14 mouse cellular contexts compared by ENCODE assay signal in genomic region chr16:18214858-18215257, GRCm38 (mm10). TPM values are rescaled to one million over a fixed set of nuclear protein-coding genes. Genes with fewer than 3 reads are reported as not detected.
A peak's percentile ranks its signal among the peaks of the same experiment; 100 is the strongest.
DNase-seq lines count a peak whose midpoint lies in the region; ATAC-seq and TF ChIP-seq lines count a peak whose summit lies in the region.
"Had no signal": no experiment of that assay in that cellular context is flagged by ENCODE, and none has a peak within 500 bp of the region (broad histone marks: within the 10 kb centered on the region; RNA-seq: fewer than 3 reads in every experiment).

No protein-coding gene starts in this region.

- TF ChIP-seq CTCF in layer of hippocampus, adult 2 months (conservative IDR thresholded peaks at IDR 0.05) = no peak

- WGBS in forebrain, embryonic 11.5 days = 70% methylated on average over 7 of the region's 7 CpGs
- 62% methylated on average over 7 of the region's 7 CpGs for WGBS in hindbrain, embryonic 12.5 days
- 46% methylated on average over 7 of the region's 7 CpGs for WGBS in midbrain, embryonic 16.5 days

- H3K4me3 ChIP-seq in layer of hippocampus, adult 2 months = peak overlapping the region; percentile 26; the same call in 1 of the 2 replicates
- no peak overlapping the region for H3K4me3 ChIP-seq in forebrain, embryonic 11.5 days (ENCODE audit: low read depth, low read length)
- peak overlapping the region; percentile 20 for H3K4me3 ChIP-seq in hindbrain, embryonic 12.5 days
- peak overlapping the region; percentile 37 for H3K4me3 ChIP-seq in midbrain, embryonic 16.5 days (ENCODE audit: low read depth, low read length)

- no peaks in the 10 kb centered on the region for H3K36me3 ChIP-seq in forebrain, embryonic 11.5 days (ENCODE audit: control insufficient read depth, insufficient read depth, low read length)
- H3K36me3 ChIP-seq in hindbrain, embryonic 12.5 days = no peaks in the 10 kb centered on the region
- H3K36me3 ChIP-seq in midbrain, embryonic 16.5 days (ENCODE audit: control insufficient read depth, insufficient read depth, low read length) = no peaks in the 10 kb centered on the region

- no peaks in the 10 kb centered on the region for H3K9me3 ChIP-seq in forebrain, embryonic 11.5 days (ENCODE audit: control insufficient read depth, low read length)
- no peaks in the 10 kb centered on the region for H3K9me3 ChIP-seq in hindbrain, embryonic 12.5 days (replicated peaks)
- H3K9me3 ChIP-seq in midbrain, embryonic 16.5 days (replicated peaks; ENCODE audit: control insufficient read depth, low read length, poor library complexity, severe bottlenecking) = no peaks in the 10 kb centered on the region

- no peaks in the 10 kb centered on the region; the same call in 1 of the 2 replicates for H3K27me3 ChIP-seq in forebrain, embryonic 11.5 days (ENCODE audit: control insufficient read depth, insufficient read depth, low read length)
- H3K27me3 ChIP-seq in hindbrain, embryonic 12.5 days = no peaks in the 10 kb centered on the region
- no peaks in the 10 kb centered on the region for H3K27me3 ChIP-seq in midbrain, embryonic 16.5 days (ENCODE audit: control insufficient read depth, insufficient read depth, low read depth, low read length)

- H3K27ac ChIP-seq in layer of hippocampus, adult 2 months = peak overlapping the region; percentile 91
- 0 out of 2 replicates have a peak overlapping the region, but pooled peaks have one; percentile 71 for H3K27ac ChIP-seq in forebrain, embryonic 11.5 days (ENCODE audit: low read depth, low read length)
- H3K27ac ChIP-seq in hindbrain, embryonic 12.5 days = peak overlapping the region; percentile 92
- peak overlapping the region; percentile 95 for H3K27ac ChIP-seq in midbrain, embryonic 16.5 days (ENCODE audit: low read length)

- no peak for DNase-seq in layer of hippocampus, adult 2 months (ENCODE audit: low spot score in 2 of 2)
- DNase-seq in layer of hippocampus, adult 9-10 months (ENCODE audit: low spot score) = no peak
- no peak for DNase-seq in forebrain, embryonic 11.5 days (ENCODE audit: low spot score)
- DNase-seq in urinary bladder, postnatal 36 days (ENCODE audit: low spot score in 2 of 2) = no peak
- DNase-seq in retina, embryonic 14.5 days (ENCODE audit: low spot score) = no peak
- DNase-seq: kidney, postnatal 10 days; liver, postnatal 0 days; right cerebral cortex, adult 18-20 months had no signal

- peaks cover 14% of the 10 kb centered on the region for H3K4me1 ChIP-seq in forebrain, embryonic 11.5 days (replicated peaks; ENCODE audit: control insufficient read depth, insufficient read depth, low read length)
- H3K4me1 ChIP-seq in hindbrain, embryonic 12.5 days = peaks cover 52% of the 10 kb centered on the region
- H3K4me1 ChIP-seq in midbrain, embryonic 16.5 days (ENCODE audit: control insufficient read depth, insufficient read depth, low read length) = peaks cover 49% of the 10 kb centered on the region

- peak overlapping the region; percentile 7; the same call in 1 of the 2 replicates for H3K9ac ChIP-seq in forebrain, embryonic 11.5 days (ENCODE audit: low read length)
- peak overlapping the region; percentile 45; the same call in 1 of the 2 replicates for H3K9ac ChIP-seq in hindbrain, embryonic 12.5 days
- peak overlapping the region; percentile 63 for H3K9ac ChIP-seq in midbrain, embryonic 16.5 days (ENCODE audit: low read depth, low read length)
- H3K9ac ChIP-seq: liver, postnatal 0 days had no signal

- H3K4me2 ChIP-seq in forebrain, embryonic 11.5 days (ENCODE audit: low read depth, low read length, severe bottlenecking) = peak overlapping the region; percentile 33; the same call in 1 of the 2 replicates
- H3K4me2 ChIP-seq in hindbrain, embryonic 12.5 days (replicated peaks) = peak overlapping the region; percentile 52
- H3K4me2 ChIP-seq in midbrain, embryonic 16.5 days (ENCODE audit: low read length) = peak overlapping the region; percentile 52

- no peak for ATAC-seq in forebrain, embryonic 11.5 days (replicated peaks; ENCODE audit: low FRiP score)
- ATAC-seq in hindbrain, embryonic 12.5 days (ENCODE audit: low FRiP score) = no peak
- ATAC-seq in midbrain, embryonic 16.5 days = no peak
- ATAC-seq: liver, postnatal 0 days had no signal

RNA-seq across cellular contexts. Expression of gene Ccdc188, which starts 2.8 kb away (rescaled TPM):
- not detected for total RNA-seq in layer of hippocampus, adult 2 months (2021)
- not detected in 2 replicates for polyA plus RNA-seq in forebrain, embryonic 11.5 days (2014; fragmentation: Nextera tagmentation; extraction: Ambion mirVana)
- not detected in 2 replicates for polyA plus RNA-seq in hindbrain, embryonic 12.5 days (2016; fragmentation: Nextera tagmentation; extraction: Ambion mirVana)
- polyA plus RNA-seq in midbrain, embryonic 16.5 days (2015; fragmentation: Nextera tagmentation; extraction: Ambion mirVana) = 0.14 TPM in 1 of 2 replicates, not detected in the other
- total RNA-seq: common myeloid progenitor, adult 5-6 weeks; hematopoietic stem cell, adult 5-6 weeks; left cerebral cortex, postnatal 25 days had no signal
- polyA plus RNA-seq: liver, postnatal 0 days; stomach, embryonic 14.5 days had no signal

RNA-seq across cellular contexts. Expression of gene Zdhhc8, which starts 20.1 kb away (rescaled TPM):
- total RNA-seq in layer of hippocampus, adult 2 months (2021) = 10 to 100 TPM; 72.0 to 84.1 TPM
- 15.8 and 18.6 TPM in 2 replicates for polyA plus RNA-seq in forebrain, embryonic 11.5 days (2014; fragmentation: Nextera tagmentation; extraction: Ambion mirVana)
- polyA plus RNA-seq in hindbrain, embryonic 12.5 days (2016; fragmentation: Nextera tagmentation; extraction: Ambion mirVana) = 19.4 TPM in 2 replicates
- polyA plus RNA-seq in midbrain, embryonic 16.5 days (2015; fragmentation: Nextera tagmentation; extraction: Ambion mirVana) = 13.8 and 17.9 TPM in 2 replicates

RNA-seq across cellular contexts. Expression of gene Trmt2a, which starts 33.6 kb away (rescaled TPM):
- 10 to 100 TPM; 51.1 to 54.9 TPM for total RNA-seq in layer of hippocampus, adult 2 months (2021)
- polyA plus RNA-seq in forebrain, embryonic 11.5 days (2014; fragmentation: Nextera tagmentation; extraction: Ambion mirVana) = 110 TPM in 2 replicates
- 99.6 and 102 TPM in 2 replicates for polyA plus RNA-seq in hindbrain, embryonic 12.5 days (2016; fragmentation: Nextera tagmentation; extraction: Ambion mirVana)
- 105 and 106 TPM in 2 replicates for polyA plus RNA-seq in midbrain, embryonic 16.5 days (2015; fragmentation: Nextera tagmentation; extraction: Ambion mirVana)

RNA-seq across cellular contexts. Expression of gene Ranbp1, which starts 33.7 kb away (rescaled TPM):
- total RNA-seq in layer of hippocampus, adult 2 months (2021) = 10 to 100 TPM; 93.6 to 98.0 TPM
- 1,172 and 1,252 TPM in 2 replicates for polyA plus RNA-seq in forebrain, embryonic 11.5 days (2014; fragmentation: Nextera tagmentation; extraction: Ambion mirVana)
- 675 and 701 TPM in 2 replicates for polyA plus RNA-seq in hindbrain, embryonic 12.5 days (2016; fragmentation: Nextera tagmentation; extraction: Ambion mirVana)
- 359 and 384 TPM in 2 replicates for polyA plus RNA-seq in midbrain, embryonic 16.5 days (2015; fragmentation: Nextera tagmentation; extraction: Ambion mirVana)

RNA-seq across cellular contexts. Expression of gene Gm49776, which starts 43.3 kb away (rescaled TPM):
- total RNA-seq in layer of hippocampus, adult 2 months (2021) = not detected
- 6.2 TPM in 1 of 2 replicates, not detected in the other for polyA plus RNA-seq in forebrain, embryonic 11.5 days (2014; fragmentation: Nextera tagmentation; extraction: Ambion mirVana)
- polyA plus RNA-seq in hindbrain, embryonic 12.5 days (2016; fragmentation: Nextera tagmentation; extraction: Ambion mirVana) = 1.7 and 3.9 TPM in 2 replicates
- not detected in 2 replicates for polyA plus RNA-seq in midbrain, embryonic 16.5 days (2015; fragmentation: Nextera tagmentation; extraction: Ambion mirVana)
- total RNA-seq: common myeloid progenitor, adult 5-6 weeks; hematopoietic stem cell, adult 5-6 weeks had no signal
- polyA plus RNA-seq: liver, postnatal 0 days; stomach, embryonic 14.5 days had no signal

Comparison
In these comparisons a context has a peak if more than half of its experiments do, and no peak if none do; other contexts are left out.
1. H3K9ac ChIP-seq: peak in every context shown above with its lines; median percentile 63 in midbrain, embryonic 16.5 days; 45 in hindbrain, embryonic 12.5 days; 7 in forebrain, embryonic 11.5 days.